Mouse (Mus musculus): ENCODE measurements around the gene D1Ertd622e.
"Not testable (repeated sequence)": the region's sequence is repeated elsewhere in the genome, so short reads cannot be mapped to it uniquely, and the experiment has no call there.

Gene D1Ertd622e

DNA sequence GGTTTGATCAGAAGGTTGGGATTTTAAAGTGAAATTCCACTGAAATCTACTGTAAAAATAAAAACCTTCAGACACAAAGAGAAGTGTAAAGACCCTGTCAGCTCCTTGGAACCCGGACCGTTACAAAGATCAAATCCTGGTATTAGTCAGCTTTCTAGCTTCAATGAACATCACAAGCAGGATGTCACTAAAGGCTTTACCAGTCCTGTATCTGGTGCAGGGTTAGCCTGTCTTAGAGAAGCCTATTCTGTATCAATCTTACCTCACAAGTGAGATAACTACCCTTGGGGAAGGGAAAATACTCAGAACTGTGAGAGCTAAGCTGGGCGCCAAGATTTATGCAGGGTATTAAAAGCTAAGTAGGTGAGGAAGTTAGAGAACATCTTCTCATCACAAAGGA is 77.7 kb downstream of the D1Ertd622e start:
- no peak for DNase-seq (ENCODE audit: inconsistent age in 2 of 2, low spot score in 1 of 2)

DNA sequence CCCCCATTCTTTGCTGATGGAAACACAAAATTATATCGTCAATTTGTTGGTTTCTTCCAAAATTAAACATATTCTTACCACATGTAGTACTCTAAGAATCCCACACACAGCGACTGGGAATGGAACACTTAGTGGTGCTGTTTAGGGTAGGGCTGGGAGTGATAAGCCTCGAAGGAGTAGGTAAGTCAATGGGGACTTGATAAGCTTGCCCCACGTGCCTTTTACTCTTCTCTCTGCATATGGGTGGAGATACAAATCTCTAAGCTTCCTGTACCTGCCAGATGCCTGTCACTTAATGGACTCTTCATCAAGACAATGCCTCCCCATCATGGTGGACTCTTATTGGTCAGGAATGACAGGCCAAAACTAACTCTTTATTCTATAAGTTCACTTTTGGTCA is 78.8 kb downstream of the D1Ertd622e start:
- DNase-seq (ENCODE audit: inconsistent age in 2 of 2, low spot score in 1 of 2), result no peak

DNA sequence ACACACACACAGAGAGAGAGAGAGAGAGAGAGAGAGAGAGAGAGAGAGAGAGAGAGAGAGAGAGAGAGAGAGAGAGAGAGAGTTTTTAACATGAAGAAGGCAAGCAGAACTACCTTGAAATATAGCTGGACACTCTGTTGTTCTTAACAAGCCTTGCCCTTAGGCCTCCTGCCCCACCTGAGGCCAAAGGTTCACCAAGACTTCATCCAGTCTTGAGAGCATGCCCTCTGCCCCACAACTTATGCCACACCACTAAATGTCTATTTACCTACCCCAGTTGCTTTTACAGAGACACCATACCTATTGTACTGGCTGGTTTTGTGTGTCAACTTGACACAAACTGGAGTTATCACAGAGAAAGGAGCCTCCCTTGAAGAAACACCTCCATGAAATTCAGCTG is 81.2 kb downstream of the D1Ertd622e start:
- not testable (repeated sequence) for DNase-seq (ENCODE audit: inconsistent age in 2 of 2, low spot score in 1 of 2)

DNA sequence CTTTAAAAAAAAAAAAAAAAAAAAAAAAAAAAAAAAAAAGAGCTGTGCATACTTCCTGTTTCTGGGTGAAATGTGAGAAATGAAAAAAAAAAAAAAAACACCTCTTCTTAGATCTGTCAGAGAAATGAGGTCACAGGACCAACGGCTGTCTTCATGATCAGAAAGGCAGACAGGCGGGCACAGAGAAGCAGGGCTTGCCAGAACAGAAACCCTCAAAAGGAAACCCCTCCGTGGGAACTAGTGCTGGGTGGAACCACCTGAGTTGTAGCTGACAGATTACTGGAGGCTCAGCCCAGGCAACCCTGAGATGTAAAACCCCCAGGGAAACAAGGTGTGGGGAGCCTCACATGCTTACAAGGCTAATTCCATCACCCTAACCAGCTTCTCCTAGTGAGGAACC is 81.6 kb downstream of the D1Ertd622e start:
- DNase-seq (ENCODE audit: inconsistent age in 2 of 2, low spot score in 1 of 2), result no peak

DNA sequence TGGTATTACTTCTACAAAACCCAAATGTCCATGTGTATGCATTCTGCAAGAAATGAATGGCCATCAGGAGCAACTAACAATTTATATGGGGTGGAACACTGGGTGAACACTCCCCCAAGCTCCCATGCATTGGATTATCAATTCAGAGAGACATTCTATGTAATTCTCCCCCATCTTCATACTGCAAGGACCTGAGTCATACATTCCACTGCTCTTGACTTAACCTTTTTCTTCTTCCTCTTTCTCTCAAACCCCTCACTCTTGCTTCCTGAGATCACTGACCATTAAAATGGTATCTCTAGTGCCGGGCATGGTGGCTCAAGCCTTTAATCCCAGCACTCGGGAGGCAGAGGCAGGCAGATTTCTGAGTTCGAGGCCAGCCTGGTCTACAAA is 83.9 kb downstream of the D1Ertd622e start:
- DNase-seq (ENCODE audit: inconsistent age in 2 of 2, low spot score in 1 of 2), result no peak

DNA sequence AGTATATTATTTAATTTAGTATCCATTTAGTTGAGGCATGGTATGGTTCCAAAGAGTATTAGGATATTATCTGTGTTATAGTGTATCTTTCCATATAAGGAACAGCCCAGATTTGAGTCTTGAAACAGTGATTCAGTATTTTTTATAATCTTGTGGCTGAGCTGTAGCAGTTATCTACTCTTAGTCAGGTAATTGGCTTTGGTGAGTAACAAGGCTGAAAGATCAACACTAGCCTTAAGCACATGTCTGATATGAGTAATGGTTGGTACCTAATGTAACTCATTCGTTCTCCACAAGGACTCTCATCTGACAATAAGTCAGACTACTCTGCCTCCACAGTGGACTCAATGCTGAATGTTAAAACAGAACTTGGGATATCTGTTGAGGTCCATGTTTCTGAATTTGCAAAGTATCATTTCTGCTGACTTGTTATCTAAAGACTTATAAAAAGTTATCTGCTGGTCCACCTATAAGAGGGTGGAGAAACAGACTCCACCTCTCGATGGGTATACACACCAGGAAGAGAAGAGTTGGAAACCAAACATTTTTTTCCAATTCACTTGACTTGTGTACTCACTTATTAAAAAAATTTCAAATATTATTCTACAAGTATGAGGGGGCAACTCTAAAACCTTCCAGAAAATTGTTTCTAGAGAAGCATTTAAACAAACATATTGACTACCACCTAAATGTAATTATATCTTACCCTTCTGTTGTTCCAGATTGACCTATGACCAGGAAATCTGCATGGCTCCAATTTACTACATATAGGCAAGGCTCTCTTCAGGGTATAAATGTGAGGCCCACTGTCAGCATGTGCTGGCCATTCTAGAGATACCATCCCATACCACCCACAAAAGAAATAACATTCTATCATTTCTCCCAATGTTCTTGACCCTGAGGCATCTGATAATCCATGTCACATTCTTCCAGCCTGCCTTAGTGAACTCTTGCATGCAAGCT is 84.5 kb downstream of the D1Ertd622e start:
- DNase-seq (ENCODE audit: inconsistent age in 2 of 2, low spot score in 1 of 2), result no peak

DNA sequence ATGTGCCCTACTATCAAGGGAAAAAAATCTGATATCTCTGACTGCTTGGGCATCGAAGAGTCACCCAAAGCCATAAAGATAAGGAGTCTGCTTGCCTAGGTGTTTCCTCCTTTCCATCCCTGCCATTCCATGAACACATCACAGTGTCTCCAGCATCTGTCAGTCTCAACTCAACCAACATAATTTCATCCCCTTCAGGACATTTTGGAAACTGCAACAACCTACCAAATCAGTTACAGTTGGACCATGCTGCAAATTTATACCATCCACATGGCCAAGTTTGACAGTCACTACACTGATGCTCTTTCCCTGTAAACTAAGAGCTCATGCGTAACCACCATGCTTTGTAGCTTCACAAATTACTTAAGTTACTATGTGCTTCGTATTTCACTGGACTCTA is 85.3 kb downstream of the D1Ertd622e start:
- no peak for DNase-seq (ENCODE audit: inconsistent age in 2 of 2, low spot score in 1 of 2)

DNA sequence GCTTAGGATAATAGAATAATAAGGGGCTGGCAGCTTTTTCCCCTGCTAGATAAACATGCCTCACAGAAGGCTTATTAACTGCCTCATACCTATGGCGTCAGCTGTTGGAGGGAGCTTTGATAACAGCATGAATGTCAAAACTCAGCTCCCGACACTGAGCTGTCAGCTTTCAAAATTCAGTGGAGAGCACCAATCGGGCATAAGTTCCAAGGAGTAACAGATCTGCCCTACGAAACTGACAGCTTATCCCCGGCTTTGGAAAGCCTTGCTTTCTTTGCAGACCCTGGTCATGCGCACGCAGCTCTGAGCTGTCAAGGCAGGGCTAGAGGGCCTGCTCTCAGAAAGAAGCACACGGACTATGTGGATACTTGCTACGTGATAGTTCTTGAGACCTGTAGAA is 91.1 kb downstream of the D1Ertd622e start:
- no peak for DNase-seq (ENCODE audit: inconsistent age in 2 of 2, low spot score in 1 of 2)

DNA sequence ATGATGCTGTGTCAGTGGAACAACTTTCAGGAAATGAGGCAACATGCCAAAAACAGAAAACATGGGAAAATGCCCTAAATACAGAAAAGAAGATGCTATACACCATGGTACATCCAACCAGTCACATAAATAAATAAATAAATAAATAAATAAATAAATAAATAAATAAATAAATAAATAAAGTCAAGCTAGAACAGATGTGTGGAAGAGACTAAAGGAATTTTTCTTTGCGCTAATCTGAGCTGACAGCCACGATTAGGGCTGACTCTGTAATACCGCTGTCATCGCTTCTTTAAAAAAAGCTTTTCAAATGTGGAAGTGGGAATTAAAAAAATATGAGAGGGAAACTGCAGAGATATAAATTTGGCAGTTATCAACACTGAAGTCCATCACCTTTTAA is 93.9 kb downstream of the D1Ertd622e start:
- DNase-seq (ENCODE audit: inconsistent age in 2 of 2, low spot score in 1 of 2), result no peak

DNA sequence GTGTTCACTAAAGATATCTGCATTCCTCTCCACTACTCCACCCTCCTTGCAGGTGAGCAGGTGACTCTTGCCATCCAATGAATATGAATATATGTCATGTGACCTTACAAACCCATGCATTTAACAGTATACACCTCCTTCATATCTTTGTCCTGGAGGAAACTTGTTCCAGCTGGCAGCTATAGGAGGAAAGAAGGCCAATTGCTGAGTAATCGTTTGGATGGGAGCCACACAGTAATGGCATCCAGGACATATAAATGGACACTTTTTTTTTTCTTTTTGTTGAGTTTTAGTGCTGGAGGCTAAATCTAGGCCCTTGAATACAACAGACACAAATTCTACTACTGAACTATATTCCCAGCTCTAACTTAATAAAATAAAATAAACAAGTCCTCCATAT is 97.2 kb downstream of the D1Ertd622e start:
- DNase-seq (ENCODE audit: inconsistent age in 2 of 2, low spot score in 1 of 2), result no peak

DNA sequence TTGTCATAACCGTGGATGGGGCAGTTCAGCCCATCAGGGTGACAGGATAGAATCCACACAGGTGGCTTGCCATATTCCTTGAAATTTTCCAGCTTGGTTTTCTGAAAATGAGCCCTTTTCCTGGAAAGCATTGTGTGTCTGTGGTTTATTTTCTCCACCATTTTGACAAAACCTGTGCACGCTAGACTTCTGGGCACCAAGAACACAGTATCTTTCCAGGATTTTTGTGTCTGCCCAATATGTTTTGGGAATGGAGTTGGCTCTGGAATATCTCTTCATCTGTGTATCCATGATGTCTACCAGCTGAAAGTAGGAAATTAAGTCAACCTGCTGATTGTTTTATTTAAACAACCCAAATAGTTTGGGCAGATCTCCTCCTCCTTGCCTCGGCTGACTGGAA is 99.0 kb downstream of the D1Ertd622e start:
- DNase-seq (ENCODE audit: inconsistent age in 2 of 2, low spot score in 1 of 2), result no peak

All from adrenal gland, adult (tissue).